Mouse (Mus musculus): ENCODE data around the gene Trim39. TPM values are rescaled to one million over a fixed set of nuclear protein-coding genes. Genes with fewer than 3 reads are reported as not detected.
A peak's percentile ranks its signal among the peaks of the same experiment; 100 is the strongest.
"Not testable (repeated sequence)": the region's sequence is repeated elsewhere in the genome, so short reads cannot be mapped to it uniquely, and the experiment has no call there.

Gene Trim39
- 55.6 and 57.9 TPM in 2 replicates for polyA plus RNA-seq (2012; rRNA removed)

DNA sequence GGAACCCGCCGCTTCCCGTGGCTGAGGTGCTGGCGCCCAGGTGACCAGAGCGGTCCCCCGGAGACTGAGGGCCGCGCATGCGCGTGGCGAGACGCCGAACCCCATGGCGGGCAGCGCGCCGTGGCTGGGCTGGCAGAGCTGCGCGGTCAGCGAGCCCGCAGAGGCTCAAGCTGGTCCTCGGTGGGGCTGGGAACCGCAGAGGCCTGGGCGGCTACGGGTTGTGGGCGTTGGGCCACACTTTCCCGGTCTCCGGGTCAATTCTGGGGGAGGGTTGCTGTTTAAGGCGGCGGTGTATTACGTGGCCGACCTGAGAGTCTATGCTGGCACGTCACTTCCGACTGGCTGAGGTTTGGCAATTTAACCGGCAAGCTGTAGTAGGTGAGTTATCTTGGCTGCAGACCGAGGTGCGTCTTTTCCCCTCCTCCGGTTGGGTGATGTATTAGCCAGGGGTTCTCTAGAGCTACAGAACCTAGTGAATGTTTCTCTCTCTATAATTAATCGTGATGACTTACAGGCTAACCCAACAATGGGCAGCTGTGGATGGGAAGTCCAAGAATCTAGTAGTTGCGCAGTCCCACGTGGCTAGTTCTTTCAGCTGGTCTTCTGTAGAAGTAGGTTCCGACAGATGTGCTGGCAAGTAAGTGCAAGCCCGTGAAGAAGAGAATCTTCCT, at the start of gene Trim39:
Gene Trim39 (minus strand): TSS at position 662 of the 671 bp plus-strand sequence.
- Histone ChIP-seq H3K4me1 (ENCODE audit: control insufficient read depth, insufficient read depth, low read length) (peaks cover 8% of the 10 kb centered on the region; the same call in 1 of the 2 replicates), H3K4me3 (replicated peaks; ENCODE audit: insufficient read depth, low read depth, low read length) (peak within 1 kb of the TSS; percentile 94), H3K27me3 (ENCODE audit: control insufficient read depth, insufficient read depth, low read length) (no peaks in the 10 kb centered on the region), H3K27ac (ENCODE audit: insufficient read depth, low read length) (peak within 1 kb of the TSS; percentile 99)
- 1% methylated on average over 43 of the region's 43 CpGs for WGBS
- DNase-seq, result peak; percentile 87 to 96
- TF ChIP-seq CTCF (IDR thresholded peaks at IDR 0.05; ENCODE audit: borderline replicate concordance, insufficient read depth, low read depth, low read length), result no peak
- TF ChIP-seq POLR2A (IDR thresholded peaks at IDR 0.05; ENCODE audit: borderline replicate concordance, insufficient read depth, low read length), result peak; percentile 51; the same call in 1 of the 2 replicates

DNA sequence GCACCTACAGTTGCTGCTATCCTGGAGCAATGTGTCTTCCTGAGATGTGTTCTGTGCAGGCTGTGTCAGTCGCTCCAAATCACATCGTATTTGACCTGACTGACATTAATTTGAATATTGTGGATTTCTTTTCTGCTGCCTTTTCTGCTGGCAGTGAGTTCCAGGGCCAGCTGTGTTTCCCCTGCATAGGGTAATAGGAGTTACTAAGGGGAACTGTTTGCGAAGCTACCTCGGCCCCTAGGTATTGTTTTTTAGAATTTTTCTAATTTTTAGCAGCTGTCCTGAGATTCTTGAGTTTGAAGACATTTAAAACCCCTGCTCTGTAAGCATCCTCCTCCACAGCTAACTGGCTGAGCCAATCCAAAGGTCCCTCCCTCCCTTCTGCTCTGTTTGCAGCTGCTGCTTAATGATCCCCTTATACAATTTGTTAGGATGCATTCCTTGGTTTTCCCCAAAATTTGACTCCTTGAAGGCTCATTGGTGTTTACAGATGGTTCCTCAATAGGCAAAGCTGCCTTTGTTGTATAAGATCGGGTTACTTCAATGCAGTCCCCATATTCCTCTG, 43.7 kb upstream of the Trim39 start:
- DNase-seq, result no peak
- Histone ChIP-seq H3K4me3 (replicated peaks; ENCODE audit: insufficient read depth, low read depth, low read length) (peak overlapping the region; percentile 85), H3K27ac (ENCODE audit: insufficient read depth, low read length) (peak overlapping the region; percentile 74; the same call in 1 of the 2 replicates), H3K27me3 (ENCODE audit: control insufficient read depth, insufficient read depth, low read length) (no peaks in the 10 kb centered on the region), H3K4me1 (ENCODE audit: control insufficient read depth, insufficient read depth, low read length) (no peaks in the 10 kb centered on the region)
- TF ChIP-seq CTCF (IDR thresholded peaks at IDR 0.05; ENCODE audit: borderline replicate concordance, insufficient read depth, low read depth, low read length) (no peak), POLR2A (IDR thresholded peaks at IDR 0.05; ENCODE audit: borderline replicate concordance, insufficient read depth, low read length) (no peak)
- 28% methylated on average over 5 of the region's 5 CpGs for WGBS

DNA sequence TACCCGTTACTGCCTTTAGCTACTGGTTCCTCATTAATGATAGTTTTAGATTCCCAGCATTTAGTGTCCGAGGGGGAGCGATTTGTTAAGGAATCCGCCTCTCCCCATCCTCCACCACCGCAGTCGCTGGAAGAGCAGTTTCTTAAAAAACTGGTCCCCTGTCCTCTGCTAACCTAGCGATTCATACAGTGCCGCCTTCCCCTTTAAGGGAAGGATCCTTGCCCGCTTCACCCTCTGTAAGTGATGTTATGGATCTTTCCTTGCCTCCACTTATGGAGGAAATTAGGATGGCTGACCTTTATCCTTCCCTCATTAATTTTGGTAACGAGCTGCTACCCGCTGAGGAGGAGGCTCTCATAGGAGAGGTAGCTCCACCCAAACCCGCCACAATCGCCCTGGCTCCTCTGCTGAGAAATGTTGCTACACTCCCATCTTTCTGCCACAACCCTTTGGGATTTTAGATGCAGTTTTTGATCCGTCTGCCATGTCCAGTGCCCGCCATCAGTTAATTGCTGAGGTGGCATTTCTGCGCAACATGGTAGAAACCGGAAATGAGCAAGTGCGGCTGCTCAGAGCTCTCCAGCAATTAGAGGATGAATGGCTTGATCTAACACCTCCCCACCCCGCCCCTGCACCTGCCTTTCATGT, 43.1 kb upstream of the Trim39 start:
- peak overlapping the region; percentile 91 for H3K27ac ChIP-seq (ENCODE audit: insufficient read depth, low read length)
- TF ChIP-seq CTCF (IDR thresholded peaks at IDR 0.05; ENCODE audit: borderline replicate concordance, insufficient read depth, low read depth, low read length) (no peak), POLR2A (IDR thresholded peaks at IDR 0.05; ENCODE audit: borderline replicate concordance, insufficient read depth, low read length) (peak; percentile 70; the same call in 1 of the 2 replicates)
- 1% methylated on average over 19 of the region's 19 CpGs for WGBS

DNA sequence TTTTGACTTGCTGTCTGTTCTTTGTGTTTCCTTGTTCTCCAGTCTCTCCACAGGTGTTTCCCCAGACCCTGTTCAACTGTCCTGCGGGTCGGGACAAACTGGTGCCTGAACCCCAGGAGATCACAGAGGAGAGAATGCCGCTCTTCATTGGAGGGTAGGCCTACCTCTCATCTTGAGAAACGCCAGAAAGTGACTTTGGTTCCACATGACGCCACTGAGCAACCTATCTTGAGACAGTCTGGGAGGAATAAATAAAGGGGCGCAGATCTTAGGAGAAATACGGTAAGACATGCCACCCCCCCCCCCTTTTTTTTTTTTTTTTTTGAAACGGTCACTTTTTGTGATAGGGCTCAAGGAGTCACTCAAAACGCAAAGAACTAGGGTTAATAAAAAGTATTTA, 42.5 kb upstream of the Trim39 start:
- DNase-seq, result peak; percentile 44 to 55
- TF ChIP-seq POLR2A (IDR thresholded peaks at IDR 0.05; ENCODE audit: borderline replicate concordance, insufficient read depth, low read length) (no peak), CTCF (IDR thresholded peaks at IDR 0.05; ENCODE audit: borderline replicate concordance, insufficient read depth, low read depth, low read length) (no peak)
- H3K27ac ChIP-seq (ENCODE audit: insufficient read depth, low read length), result no peak overlapping the region
- no peaks in the 10 kb centered on the region for H3K27me3 ChIP-seq (ENCODE audit: control insufficient read depth, insufficient read depth, low read length)
- H3K4me3 ChIP-seq (replicated peaks; ENCODE audit: insufficient read depth, low read depth, low read length), result peak overlapping the region; percentile 85
- WGBS, result 2% methylated on average over 9 of the region's 9 CpGs
- H3K4me1 ChIP-seq (ENCODE audit: control insufficient read depth, insufficient read depth, low read length), result no peaks in the 10 kb centered on the region

More for the DNA sequence above, 43.1 kb upstream of the Trim39 start:
- no peaks in the 10 kb centered on the region for H3K27me3 ChIP-seq (ENCODE audit: control insufficient read depth, insufficient read depth, low read length)
- DNase-seq, result peak; percentile 87 to 89
- peak overlapping the region; percentile 85 for H3K4me3 ChIP-seq (replicated peaks; ENCODE audit: insufficient read depth, low read depth, low read length)
- H3K4me1 ChIP-seq (ENCODE audit: control insufficient read depth, insufficient read depth, low read length), result no peaks in the 10 kb centered on the region

DNA sequence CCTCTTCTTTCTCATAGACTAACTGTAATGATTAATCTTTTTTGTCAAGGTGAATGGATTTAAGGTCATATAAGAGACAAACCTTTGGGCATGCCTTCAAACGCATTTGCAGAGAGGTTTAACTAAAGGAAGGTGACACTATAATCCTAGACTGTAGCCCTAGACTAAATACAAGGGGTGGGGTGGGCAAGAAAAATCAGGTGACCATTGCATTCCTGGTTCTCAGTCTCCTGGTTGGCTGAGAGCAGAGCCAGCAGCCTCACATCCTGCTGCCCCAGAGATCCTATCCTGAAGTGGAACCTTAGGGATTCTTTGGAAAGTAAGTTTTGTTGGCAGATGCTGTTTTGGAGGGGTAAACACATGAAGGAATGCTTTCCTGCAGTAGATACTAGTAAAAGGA, 37.2 kb upstream of the Trim39 start:
- Histone ChIP-seq H3K27me3 (ENCODE audit: control insufficient read depth, insufficient read depth, low read length) (no peaks in the 10 kb centered on the region), H3K4me3 (replicated peaks; ENCODE audit: insufficient read depth, low read depth, low read length) (no peak overlapping the region), H3K4me1 (ENCODE audit: control insufficient read depth, insufficient read depth, low read length) (no peaks in the 10 kb centered on the region), H3K27ac (ENCODE audit: insufficient read depth, low read length) (no peak overlapping the region)
- WGBS, result 52% methylated on average over 1 of the region's 1 CpGs
- TF ChIP-seq POLR2A (IDR thresholded peaks at IDR 0.05; ENCODE audit: borderline replicate concordance, insufficient read depth, low read length) (no peak), CTCF (IDR thresholded peaks at IDR 0.05; ENCODE audit: borderline replicate concordance, insufficient read depth, low read depth, low read length) (no peak)
- no peak for DNase-seq

DNA sequence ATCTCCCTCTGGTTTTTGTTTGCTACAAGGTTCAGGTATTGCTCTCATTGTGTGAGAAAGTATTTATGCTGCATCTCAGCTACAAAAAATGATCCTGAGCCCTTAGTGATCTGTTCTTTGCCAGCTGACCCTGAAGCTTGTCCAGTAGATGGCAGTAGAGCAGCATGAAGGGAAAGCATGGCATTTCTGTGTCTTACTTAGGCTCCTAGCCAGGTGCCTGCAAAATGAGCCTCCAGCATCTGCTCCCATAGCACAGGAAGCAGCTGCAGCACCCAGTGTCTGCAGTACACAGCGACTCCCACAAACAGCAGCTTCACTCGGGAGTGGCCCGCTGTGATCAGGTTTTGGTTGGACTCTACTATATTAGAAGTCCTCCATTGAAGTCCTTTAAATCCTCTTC, 36.8 kb upstream of the Trim39 start:
- peak; percentile 76 to 83 for DNase-seq
- not testable (repeated sequence) for H3K4me1 ChIP-seq (ENCODE audit: control insufficient read depth, insufficient read depth, low read length); H3K27me3 ChIP-seq (ENCODE audit: control insufficient read depth, insufficient read depth, low read length); H3K27ac ChIP-seq (ENCODE audit: insufficient read depth, low read length); H3K4me3 ChIP-seq (replicated peaks; ENCODE audit: insufficient read depth, low read depth, low read length)
- 0% methylated on average over 3 of the region's 3 CpGs for WGBS
- TF ChIP-seq CTCF (IDR thresholded peaks at IDR 0.05; ENCODE audit: borderline replicate concordance, insufficient read depth, low read depth, low read length), result peak; percentile 68

DNA sequence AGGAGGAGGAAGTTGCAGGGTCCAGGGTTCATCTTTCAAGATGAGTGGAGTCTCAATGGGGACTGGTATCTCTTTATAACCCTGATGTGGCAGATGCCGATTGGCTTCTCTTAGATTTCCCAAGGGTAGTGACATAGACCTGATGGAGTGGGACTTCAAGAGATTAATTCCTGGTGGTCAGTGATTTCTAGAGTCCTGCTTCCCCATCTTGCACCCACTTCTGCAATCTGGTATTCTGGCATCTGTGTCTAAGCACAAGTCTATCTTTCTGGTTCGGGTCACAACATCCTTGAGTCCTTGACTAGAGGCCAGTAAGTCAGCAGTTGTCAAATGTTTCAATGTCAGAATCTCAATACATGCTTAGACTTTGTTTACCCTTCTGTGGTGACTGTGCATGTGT, 14.3 kb upstream of the Trim39 start, which contains the start of gene H2-M10.2:
Gene H2-M10.2 (minus strand): TSS at position 101 of the 400 bp plus-strand sequence.
- TF ChIP-seq CTCF (IDR thresholded peaks at IDR 0.05; ENCODE audit: borderline replicate concordance, insufficient read depth, low read depth, low read length) (no peak), POLR2A (IDR thresholded peaks at IDR 0.05; ENCODE audit: borderline replicate concordance, insufficient read depth, low read length) (no peak)
- WGBS, result 84% methylated on average over 2 of the region's 2 CpGs
- no peak within 1 kb of the TSS for H3K27ac ChIP-seq (ENCODE audit: insufficient read depth, low read length)
- no peaks in the 10 kb centered on the region for H3K4me1 ChIP-seq (ENCODE audit: control insufficient read depth, insufficient read depth, low read length)
- H3K27me3 ChIP-seq (ENCODE audit: control insufficient read depth, insufficient read depth, low read length), result no peaks in the 10 kb centered on the region
- DNase-seq, result no peak
- no peak within 1 kb of the TSS for H3K4me3 ChIP-seq (replicated peaks; ENCODE audit: insufficient read depth, low read depth, low read length)

Data from cerebellum, adult 2 months (tissue).